Mouse (Mus musculus) olfactory bulb, adult 2 months (tissue): ENCODE data around the gene Dhdds. TPM values are rescaled to one million over a fixed set of nuclear protein-coding genes. Genes with fewer than 3 reads are reported as not detected.

ENCODE experiments used
- H3K27ac ChIP-seq: fragments of 200-500 bp; 2 replicates; pipeline ENCODE4 v1.5.1; 2012; ENCODE audit warnings: low read depth, low read length; ENCODE audit not compliant: insufficient read depth
- H3K4me1 ChIP-seq: fragments of 200-500 bp; 2 replicates; pipeline ENCODE4 v1.6.1; 2012; ENCODE audit warnings: low read length; ENCODE audit not compliant: control insufficient read depth, insufficient read depth
- H3K4me3 ChIP-seq: fragments of 200-500 bp; 2 replicates; pipeline ENCODE4 v1.5.1; 2012; ENCODE audit warnings: mild to moderate bottlenecking, low read depth, low read length, moderate library complexity; ENCODE audit not compliant: insufficient read depth
- CTCF ChIP-seq: fragments of 200-500 bp; IDR thresholded peaks from 2 replicates; pipeline ENCODE4 v1.5.1; 2012; ENCODE audit warnings: low read depth, mild to moderate bottlenecking, low read length, moderate library complexity; ENCODE audit not compliant: insufficient read depth
- POLR2A ChIP-seq: fragments of 200-500 bp; IDR thresholded peaks from 2 replicates; pipeline ENCODE4 v1.6.1; 2012; ENCODE audit warnings: mild to moderate bottlenecking, low read depth, low read length, moderate library complexity; ENCODE audit not compliant: insufficient read depth
- WGBS: fragments of 180-500 bp; shearing (Covaris S2); methylation state at CpG from one replicate; pipeline ENCODE4 v1.1.7; 2018; 5-methylcytosine and 5-hydroxymethylcytosine counted together
- polyA plus RNA-seq: library from polyadenylated mRNA; stranded (reverse); fragments of >200 nt; gene quantifications from 2 replicates; pipeline ENCODE4 v1.2.4, GENCODE M21; 2012; ENCODE audit warnings: low replicate concordance; ENCODE audit not compliant: missing spikeins, insufficient read depth, insufficient read length

Dhdds gene
- polyA plus RNA-seq, 1 experiment = not detected

- H3K4me1 ChIP-seq = peaks cover 29% of the 10 kb centered on the region
Measured at GRCm38 (mm10) chr4:133967138-133967865, 33.4 kb downstream of the Dhdds start.

DNA sequence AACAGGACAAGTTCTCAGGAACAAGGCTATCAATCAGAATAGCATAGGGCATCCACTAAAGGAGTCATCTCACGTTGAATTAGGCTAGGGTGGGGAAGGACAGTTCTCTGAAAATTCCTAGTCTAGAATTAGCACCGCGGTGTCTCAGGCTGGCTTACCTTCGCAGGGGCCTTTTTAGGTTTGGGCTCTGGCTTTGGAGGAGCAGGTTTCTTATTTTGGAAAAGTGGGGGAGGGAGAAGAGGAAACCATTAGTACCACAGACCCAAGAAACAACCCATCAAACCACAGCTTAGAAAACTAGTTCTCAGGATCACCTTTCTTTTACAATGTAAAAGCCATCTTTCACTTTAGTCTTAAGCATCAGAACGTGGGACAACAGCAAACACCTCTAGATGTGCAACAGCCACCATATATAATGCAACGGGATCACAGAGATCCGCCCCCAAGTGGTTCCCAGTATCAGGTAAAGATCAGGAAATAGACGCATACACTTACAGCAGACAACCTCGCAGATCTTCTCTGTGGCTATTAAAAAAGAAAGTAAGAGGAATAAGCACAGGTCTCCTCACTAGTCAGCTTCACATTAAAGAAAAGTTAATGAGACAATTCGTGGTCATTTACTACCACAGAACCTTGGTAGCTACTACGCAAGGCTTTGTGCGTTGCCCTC is 34.3 kb downstream of the Dhdds start:
- WGBS = 16% methylated on average over 12 of the region's 12 CpGs
- no peak for TF ChIP-seq CTCF
- Histone ChIP-seq H3K4me3 (peak overlapping the region; percentile 81), H3K4me1 (peaks cover 26% of the 10 kb centered on the region), H3K27ac (peak overlapping the region; percentile 27)

More at GRCm38 (mm10) chr4:133967138-133967865, 33.4 kb downstream of the Dhdds start:
- WGBS = under 1% methylated on average over 99 of the region's 101 CpGs
- 0 out of 2 replicates have a peak, but pooled peaks have one; percentile 10 for TF ChIP-seq CTCF
- TF ChIP-seq POLR2A = peak; percentile 59
- H3K4me3 ChIP-seq = peak overlapping the region; percentile 81
- peak overlapping the region; percentile 93 for H3K27ac ChIP-seq

- Histone ChIP-seq H3K27ac (no peak overlapping the region), H3K4me1 (no peaks in the 10 kb centered on the region), H3K4me3 (no peak overlapping the region)
- TF ChIP-seq CTCF (no peak), POLR2A (no peak)
- WGBS = 86% methylated on average over 7 of the region's 7 CpGs
Measured at GRCm38 (mm10) chr4:133962566-133962965, 38.2 kb downstream of the Dhdds start.

DNA sequence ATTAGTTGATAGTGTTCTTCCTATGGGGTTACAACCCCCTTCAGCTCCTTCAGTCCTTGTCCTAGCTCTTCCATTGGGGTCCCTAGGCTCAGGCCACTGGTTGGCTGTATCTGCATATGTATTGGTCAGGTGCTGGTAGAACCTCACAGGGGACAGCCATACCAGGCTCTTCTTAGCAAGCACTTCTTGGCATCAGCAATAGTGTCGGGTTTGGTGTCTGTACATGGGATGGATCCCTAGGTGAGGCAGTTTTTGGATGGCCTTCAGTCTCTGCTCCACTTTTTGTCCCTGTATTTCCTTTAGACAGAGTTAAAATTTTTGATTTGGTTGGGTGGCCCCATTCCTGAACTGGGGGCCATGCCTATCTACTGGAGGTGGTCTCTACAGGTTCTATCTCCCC is 41.8 kb downstream of the Dhdds start:
- Histone ChIP-seq H3K27ac (no peak overlapping the region), H3K4me1 (no peaks in the 10 kb centered on the region), H3K4me3 (no peak overlapping the region)
- TF ChIP-seq CTCF (no peak), POLR2A (no peak)
- WGBS = 89% methylated on average over 1 of the region's 1 CpGs

- no peak overlapping the region for H3K4me3 ChIP-seq
- no peaks in the 10 kb centered on the region for H3K4me1 ChIP-seq
- no peak overlapping the region for H3K27ac ChIP-seq
- WGBS = 92% methylated on average over 4 of the region's 4 CpGs
- TF ChIP-seq POLR2A (no peak), CTCF (no peak)
Measured at GRCm38 (mm10) chr4:133956358-133956757, 44.4 kb downstream of the Dhdds start.

- TF ChIP-seq CTCF (no peak), POLR2A (no peak)
- WGBS = 75% methylated on average over 4 of the region's 4 CpGs
Measured at GRCm38 (mm10) chr4:133946736-133947135, 54.0 kb downstream of the Dhdds start.

GRCm38 (mm10) chr4:133943791-133944190 is 56.9 kb downstream of the Dhdds start:
- no peak for TF ChIP-seq CTCF
- TF ChIP-seq POLR2A = no peak
- WGBS = 86% methylated on average over 3 of the region's 3 CpGs
- H3K4me3 ChIP-seq = no peak overlapping the region
- H3K27ac ChIP-seq = no peak overlapping the region
- H3K4me1 ChIP-seq = no peaks in the 10 kb centered on the region

More at GRCm38 (mm10) chr4:133946736-133947135, 54.0 kb downstream of the Dhdds start:
- H3K4me1 ChIP-seq = no peaks in the 10 kb centered on the region
- no peak overlapping the region for H3K4me3 ChIP-seq
- H3K27ac ChIP-seq = no peak overlapping the region

GRCm38 (mm10) chr4:133942679-133943078 is 58.0 kb downstream of the Dhdds start:
- 97% methylated on average over 4 of the region's 4 CpGs for WGBS
- no peaks in the 10 kb centered on the region for H3K4me1 ChIP-seq
- TF ChIP-seq POLR2A (no peak), CTCF (no peak)
- H3K27ac ChIP-seq = no peak overlapping the region
- no peak overlapping the region for H3K4me3 ChIP-seq

- TF ChIP-seq POLR2A (no peak), CTCF (no peak)
- H3K4me1 ChIP-seq = no peaks in the 10 kb centered on the region
- no peak overlapping the region for H3K27ac ChIP-seq
- no peak overlapping the region for H3K4me3 ChIP-seq
- WGBS = 63% methylated on average over 3 of the region's 3 CpGs
Measured at GRCm38 (mm10) chr4:133941576-133941975, 59.1 kb downstream of the Dhdds start.
